Mouse (Mus musculus) forelimb bud, embryonic 11.5 days (tissue): ENCODE measurements around the gene Vmn1r234.
"Not testable (repeated sequence)": the region's sequence is repeated elsewhere in the genome, so short reads cannot be mapped to it uniquely, and the experiment has no call there.

ENCODE experiments used
- DNase-seq: peaks from one replicate; pipeline ENCODE4 v3.0.0-alpha.2; 2012; ENCODE audit warnings: low read depth, low spot score

The Vmn1r234 gene

DNA sequence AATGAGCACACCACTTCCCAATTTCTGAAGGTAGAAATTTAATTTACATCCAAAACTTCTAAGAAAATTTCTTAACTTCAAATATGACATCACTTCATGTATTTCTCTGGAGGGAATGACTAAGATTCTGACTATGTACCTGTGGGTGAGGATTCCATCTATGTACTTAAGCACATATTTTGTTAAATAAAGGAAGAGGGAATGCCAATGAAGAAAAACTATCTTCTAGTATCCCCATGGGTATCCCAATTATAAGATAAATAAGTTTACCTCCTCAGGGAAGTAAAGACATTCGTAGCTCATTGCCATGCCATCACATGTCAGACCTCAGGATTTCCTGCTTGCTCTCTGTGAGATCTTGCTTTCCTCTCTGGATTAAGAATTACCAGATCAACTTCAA is at the start of gene Vmn1r234:
Vmn1r234 (plus strand) TSS at position 301 of the 400 bp plus-strand sequence.
- no peak for DNase-seq

DNA sequence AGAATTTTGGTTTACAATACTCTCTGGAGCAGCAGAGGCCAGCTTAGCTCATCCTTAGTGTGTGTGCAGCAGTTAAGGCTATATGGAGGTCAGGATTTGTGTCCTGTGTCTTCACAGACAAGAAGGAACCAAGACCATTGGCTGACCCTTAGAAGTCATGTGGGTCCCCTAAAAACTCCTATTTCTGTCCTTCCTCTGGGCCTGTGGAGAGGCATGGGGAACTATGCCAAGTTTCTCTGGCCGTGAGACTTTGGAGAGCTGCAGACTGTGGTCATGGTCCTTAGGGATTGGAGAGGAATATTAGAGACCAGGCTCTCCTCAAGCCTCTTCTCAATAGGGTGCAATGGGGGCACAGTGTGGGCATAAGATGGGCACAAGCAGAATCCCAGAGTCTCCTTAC is 14.8 kb upstream of the Vmn1r234 start:
- DNase-seq: not testable (repeated sequence)

DNA sequence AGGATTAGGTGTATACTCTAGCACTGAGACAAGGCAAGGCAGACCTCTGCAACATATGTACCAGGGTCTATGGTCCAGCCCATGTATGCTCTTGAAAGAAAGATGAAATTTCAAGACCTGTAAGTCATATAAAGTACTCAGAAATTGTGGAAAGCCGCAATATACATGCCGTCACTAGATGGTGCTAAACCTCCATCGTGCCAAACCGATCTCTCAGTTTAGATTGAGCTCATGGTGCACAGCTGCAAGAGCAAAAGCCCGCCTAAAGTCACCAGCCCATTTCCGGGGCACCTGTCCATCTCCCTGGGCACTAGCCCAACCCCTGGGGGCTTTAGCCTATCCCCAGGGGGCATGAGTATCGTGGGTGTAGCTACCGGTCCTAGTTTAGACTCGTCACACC is 5.8 kb downstream of the Vmn1r234 start:
- DNase-seq: peak; percentile 72

DNA sequence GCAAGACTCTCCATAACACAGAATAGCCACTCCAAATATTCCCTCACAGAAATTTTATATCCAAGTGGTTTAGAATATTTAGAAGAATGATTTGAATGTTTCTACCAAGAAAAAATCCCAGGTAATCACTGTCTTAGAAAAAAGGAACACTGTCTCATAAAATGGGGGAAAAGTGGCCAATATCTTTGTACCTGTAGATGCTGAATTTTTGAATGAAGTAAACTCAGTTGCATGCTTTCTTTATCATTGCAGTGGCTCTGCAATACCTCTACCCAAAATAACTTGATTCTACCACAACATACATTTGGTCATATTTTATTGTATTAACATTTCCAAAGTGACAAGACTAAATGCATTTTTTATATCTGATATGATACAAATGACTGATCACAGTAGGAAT is 30.2 kb downstream of the Vmn1r234 start, which contains the start of gene Vmn1r235:
Vmn1r235 (plus strand) TSS at position 301 of the 400 bp plus-strand sequence.
- DNase-seq: no peak

DNA sequence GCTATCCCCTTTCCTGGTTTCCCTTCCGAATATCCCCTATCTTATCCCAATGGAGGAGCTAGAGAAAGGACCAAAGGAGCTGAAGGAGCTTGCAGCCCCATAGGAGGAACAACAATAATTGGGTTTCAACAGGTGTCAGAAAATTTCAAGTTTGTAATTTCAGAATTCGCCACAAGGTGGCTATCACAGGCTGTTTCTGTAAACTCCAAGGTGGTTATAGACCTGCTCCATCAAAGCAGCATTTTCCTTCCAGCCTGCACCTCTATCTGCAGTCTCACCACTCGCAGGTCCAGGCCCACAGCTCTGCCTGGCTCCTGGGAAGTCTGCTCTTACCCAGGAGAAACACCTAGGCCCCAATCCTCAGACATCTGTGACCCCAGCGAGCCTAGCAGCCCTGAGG is 46.2 kb downstream of the Vmn1r234 start:
- DNase-seq: peak; percentile 81

DNA sequence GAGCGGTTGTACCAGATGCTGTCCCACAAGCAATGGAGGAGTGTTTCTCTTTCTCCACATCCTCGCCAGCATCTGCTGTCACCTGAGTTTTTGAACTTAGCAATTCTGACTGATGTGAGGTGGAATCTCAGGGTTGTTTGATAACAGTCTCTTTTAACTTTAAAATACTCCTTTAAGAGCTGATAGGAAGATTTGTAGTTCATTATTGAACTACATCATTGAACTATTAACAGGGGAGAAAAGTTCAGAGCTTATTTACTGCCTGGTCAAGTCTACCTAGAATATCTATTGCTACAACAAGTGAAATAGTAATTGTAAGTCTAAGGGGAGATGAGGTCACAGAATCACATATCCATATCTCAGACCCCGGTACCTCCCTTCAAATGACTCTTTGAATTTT is 56.8 kb downstream of the Vmn1r234 start, which contains the start of gene Vmn1r236:
Vmn1r236 (plus strand) TSS at position 301 of the 400 bp plus-strand sequence.
- DNase-seq: no peak

DNA sequence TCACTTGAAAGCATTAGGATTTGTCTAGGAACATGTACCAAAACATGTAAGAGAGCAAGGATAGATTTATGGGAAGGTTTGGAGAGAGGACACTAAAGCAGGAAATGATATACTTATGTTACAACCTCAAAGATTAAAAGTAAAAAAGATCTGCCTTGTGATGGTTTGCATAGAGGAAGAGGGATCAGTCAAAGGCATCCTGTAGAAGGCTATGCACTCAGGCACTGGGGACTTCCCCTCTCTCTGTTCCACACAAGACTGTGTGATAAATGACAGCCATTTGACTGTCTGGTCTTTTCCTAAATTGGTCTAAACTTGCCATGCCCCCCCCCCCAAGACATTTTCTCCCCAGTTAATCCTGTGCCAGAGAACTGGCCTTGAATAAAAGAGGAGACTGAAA is 58.5 kb downstream of the Vmn1r234 start:
- no peak for DNase-seq
